Mouse (Mus musculus): ENCODE measurements around the gene Arhgef15.

GRCm38 (mm10) chr11:68975085-68975484 lies 17.8 kb upstream of the Arhgef15 start, which contains the start of gene Rangrf:
- TF ChIP-seq POLR2A (IDR thresholded peaks at IDR 0.05; ENCODE audit: control insufficient read depth, extremely low read depth, insufficient read depth, low read length, poor library complexity) (no peak), CTCF (IDR thresholded peaks at IDR 0.05; ENCODE audit: borderline replicate concordance, control insufficient read depth, extremely low read depth, insufficient read depth, low read length, poor library complexity) (no peak)

All from thymus, adult 2 months (tissue).